In genomic region chr11:98836128-98836527, GRCm38 (mm10) we compare ENCODE assay signal across 8 mouse cellular contexts. TPM values are rescaled to one million over a fixed set of nuclear protein-coding genes. Genes with fewer than 3 reads are reported as not detected.
DNase-seq lines count a peak whose midpoint lies in the region; ATAC-seq and TF ChIP-seq lines count a peak whose summit lies in the region.

No protein-coding gene starts in this region.

- H3K4me2 ChIP-seq in liver, embryonic 13.5 days: peak overlapping the region; percentile 97

- no peaks in the 10 kb centered on the region for H3K9me3 ChIP-seq in liver, embryonic 13.5 days (replicated peaks)

- H3K9ac ChIP-seq in heart, adult 2 months (ENCODE audit: low read depth, low read length): no peak overlapping the region
- H3K9ac ChIP-seq in liver, embryonic 13.5 days: 0 out of 2 replicates have a peak overlapping the region, but pooled peaks have one; percentile 18

- peaks cover 1% of the 10 kb centered on the region; the same call in 1 of the 2 replicates for H3K4me1 ChIP-seq in heart, adult 2 months (ENCODE audit: control insufficient read depth, insufficient read depth, low read length)
- H3K4me1 ChIP-seq in liver, embryonic 13.5 days (replicated peaks): peaks cover 26% of the 10 kb centered on the region

- H3K4me3 ChIP-seq in heart, adult 2 months: peak overlapping the region; percentile 59
- peak overlapping the region; percentile 68 for H3K4me3 ChIP-seq in liver, embryonic 13.5 days (replicated peaks)

- intact Hi-C loops in heart, adult 2 months (cut with DNase I): no loop called here
- intact Hi-C loops in heart, postnatal 36 days (cut with DNase I): no loop called here

- no peaks in the 10 kb centered on the region for H3K27me3 ChIP-seq in heart, adult 2 months (ENCODE audit: control insufficient read depth, insufficient read depth, low read length)
- peaks cover 43% of the 10 kb centered on the region for H3K27me3 ChIP-seq in liver, embryonic 13.5 days

- no peak for TF ChIP-seq POLR2A in heart, adult 2 months (IDR thresholded peaks at IDR 0.05; ENCODE audit: insufficient read depth, low read depth, low read length)

- no peak for DNase-seq in heart, adult 2 months
- DNase-seq in heart, postnatal 36 days: no peak
- DNase-seq in urinary bladder, postnatal 36 days (ENCODE audit: low spot score in 2 of 2): peak; percentile 58 to 66
- no peak for DNase-seq in urinary bladder, postnatal 4 days (ENCODE audit: low spot score in 2 of 2)
- DNase-seq in liver, embryonic 13.5 days: no peak
- no peak for DNase-seq in ovary, postnatal 36 days (ENCODE audit: low spot score)
- no peak for DNase-seq in layer of hippocampus, adult 9-10 months (ENCODE audit: low spot score)
- no peak for DNase-seq in cerebellum, postnatal 36 days

- WGBS in heart, adult 2 months: 31% methylated on average over 7 of the region's 7 CpGs
- 24% methylated on average over 7 of the region's 7 CpGs for WGBS in liver, embryonic 13.5 days (ENCODE audit: insufficient replicate concordance)

- no peaks in the 10 kb centered on the region for H3K79me2 ChIP-seq in heart, adult 2 months (replicated peaks; ENCODE audit: control insufficient read depth, insufficient read depth, low read length)

- H3K27ac ChIP-seq in heart, adult 2 months: no peak overlapping the region
- H3K27ac ChIP-seq in liver, embryonic 13.5 days: no peak overlapping the region

- no peak for TF ChIP-seq CTCF in heart, adult 2 months (IDR thresholded peaks at IDR 0.05)

- TF ChIP-seq EP300 in heart, adult 2 months (IDR thresholded peaks at IDR 0.05; ENCODE audit: insufficient read depth, low read depth, low read length): no peak

- 0 out of 2 replicates have a peak, but pooled peaks cover 2% of the 10 kb centered on the region for H3K36me3 ChIP-seq in heart, adult 2 months (ENCODE audit: control insufficient read depth, insufficient read depth, low read length)
- peaks cover 40% of the 10 kb centered on the region for H3K36me3 ChIP-seq in liver, embryonic 13.5 days

- ATAC-seq in liver, embryonic 13.5 days (ENCODE audit: low read depth): peak; percentile 60

RNA-seq across cellular contexts. Expression of gene Rapgefl1, which starts 0.5 kb away (rescaled TPM):
- total RNA-seq in heart, adult 2 months (2021): under 1 TPM; 0.50 to 0.77 TPM
- polyA plus RNA-seq in heart, adult 2 months (2012; rRNA removed): 2.8 and 3.0 TPM in 2 replicates
- total RNA-seq in heart, postnatal 36 days (2021): under 1 TPM; 0.57 to 0.72 TPM
- polyA plus RNA-seq in liver, embryonic 13.5 days (2015; fragmentation: Nextera tagmentation; extraction: Ambion mirVana): 0.20 and 0.23 TPM in 2 replicates

RNA-seq across cellular contexts. Expression of gene Wipf2, which starts 27.3 kb away (rescaled TPM):
- total RNA-seq in heart, adult 2 months (2021): 1 to 10 TPM; 9.1 to 9.6 TPM
- polyA plus RNA-seq in heart, adult 2 months (2012; rRNA removed): 4.0 and 5.1 TPM in 2 replicates
- 10 to 100 TPM in 1 of 2 experiments, 1 to 10 TPM in 1; 8.1 to 10.2 TPM for total RNA-seq in heart, postnatal 36 days (2021)
- 1.3 TPM in 2 replicates for polyA plus RNA-seq in liver, embryonic 13.5 days (2015; fragmentation: Nextera tagmentation; extraction: Ambion mirVana)

RNA-seq across cellular contexts. Expression of gene Casc3, which starts 31.4 kb away (rescaled TPM):
- total RNA-seq in heart, adult 2 months (2021): 10 to 100 TPM; 18.7 to 20.7 TPM
- polyA plus RNA-seq in heart, adult 2 months (2012; rRNA removed): 17.5 and 25.2 TPM in 2 replicates
- 10 to 100 TPM; 26.1 to 26.2 TPM for total RNA-seq in heart, postnatal 36 days (2021)
- 13.3 and 16.1 TPM in 2 replicates for polyA plus RNA-seq in liver, embryonic 13.5 days (2015; fragmentation: Nextera tagmentation; extraction: Ambion mirVana)

RNA-seq across cellular contexts. Expression of gene Msl1, which starts 40.8 kb away (rescaled TPM):
- 10 to 100 TPM; 68.9 to 75.3 TPM for total RNA-seq in heart, adult 2 months (2021)
- polyA plus RNA-seq in heart, adult 2 months (2012; rRNA removed): 21.9 and 44.4 TPM in 2 replicates
- 10 to 100 TPM; 74.4 to 75.3 TPM for total RNA-seq in heart, postnatal 36 days (2021)
- polyA plus RNA-seq in liver, embryonic 13.5 days (2015; fragmentation: Nextera tagmentation; extraction: Ambion mirVana): 6.8 and 6.9 TPM in 2 replicates

Comparison
In these comparisons a context has a peak if more than half of its experiments do, and no peak if none do; other contexts are left out.
1. DNase-seq: peak in urinary bladder, postnatal 36 days (2 of 2); none in heart, adult 2 months (0 of 2), heart, postnatal 36 days (0 of 2), urinary bladder, postnatal 4 days (0 of 2), liver, embryonic 13.5 days (single experiment), ovary, postnatal 36 days (single experiment), layer of hippocampus, adult 9-10 months (single experiment) and cerebellum, postnatal 36 days (0 of 2).